Mouse (Mus musculus): ENCODE results near the gene Chrna9.

The Chrna9 gene

GRCm38 (mm10) chr5:66026796-66027195 lies 92.1 kb downstream of the Chrna9 start:
- DNase-seq: no peak

All from kidney, adult 9 months (tissue).